Mouse (Mus musculus): ENCODE measurements around the gene Tmem126a. TPM values are rescaled to one million over a fixed set of nuclear protein-coding genes. Genes with fewer than 3 reads are reported as not detected.

The Tmem126a gene
- total RNA-seq, 2 experiments from 2014 or later: 67.8 to 83.8 TPM

Other genes with a start within 250 kb of the Tmem126a start
- gene Ccdc83, start 191.5 kb downstream of the Tmem126a start, total RNA-seq (2021): under 1 TPM; 0.61 to 0.87 TPM
- gene Sytl2, start 155.0 kb downstream of the Tmem126a start, total RNA-seq (2021): 10 to 100 TPM; 75.0 to 91.4 TPM
- under 1 TPM in 1 of 2 experiments, not detected in 1; 0.11 TPM for gene Ccdc89, start 30.7 kb downstream of the Tmem126a start, total RNA-seq (2021)
- 10 to 100 TPM; 20.0 to 30.5 TPM for gene Crebzf, start 14.5 kb downstream of the Tmem126a start, total RNA-seq (2021)
- 10 to 100 TPM; 13.2 to 14.0 TPM for gene Tmem126b, start 18.8 kb upstream of the Tmem126a start, total RNA-seq (2021)
- gene Dlg2, start 19.4 kb upstream of the Tmem126a start, total RNA-seq (2021): 1 to 10 TPM; 1.8 to 3.4 TPM

Data from gastrocnemius, postnatal 10 days (tissue).